Mouse (Mus musculus): ENCODE results near the gene Dgki. TPM values are rescaled to one million over a fixed set of nuclear protein-coding genes. Genes with fewer than 3 reads are reported as not detected.

Gene Dgki
- polyA plus RNA-seq, 1 experiment from 2014 or later: 1.0 TPM

GRCm38 (mm10) chr6:36988800-36989199 is 311.2 kb downstream of the Dgki start:
- Histone ChIP-seq H3K36me3 (replicated peaks) (no peaks in the 10 kb centered on the region), H3K9me3 (no peaks in the 10 kb centered on the region), H3K27ac (no peak overlapping the region), H3K4me1 (peaks cover 4% of the 10 kb centered on the region; the same call in 1 of the 2 replicates), H3K27me3 (ENCODE audit: poor library complexity, severe bottlenecking) (no peaks in the 10 kb centered on the region), H3K4me3 (no peak overlapping the region)
- WGBS: 95% methylated on average over 3 of the region's 3 CpGs
- DNase-seq (ENCODE audit: extremely low spot score, low spot score): no peak

- no peak for DNase-seq (ENCODE audit: extremely low spot score, low spot score)
- Histone ChIP-seq H3K9me3 (no peaks in the 10 kb centered on the region), H3K4me3 (no peak overlapping the region), H3K27me3 (ENCODE audit: poor library complexity, severe bottlenecking) (no peaks in the 10 kb centered on the region), H3K27ac (no peak overlapping the region), H3K4me1 (no peaks in the 10 kb centered on the region), H3K36me3 (replicated peaks) (no peaks in the 10 kb centered on the region)
- 95% methylated on average over 2 of the region's 2 CpGs for WGBS
Measured at GRCm38 (mm10) chr6:36981646-36982045, 318.3 kb downstream of the Dgki start.

DNA sequence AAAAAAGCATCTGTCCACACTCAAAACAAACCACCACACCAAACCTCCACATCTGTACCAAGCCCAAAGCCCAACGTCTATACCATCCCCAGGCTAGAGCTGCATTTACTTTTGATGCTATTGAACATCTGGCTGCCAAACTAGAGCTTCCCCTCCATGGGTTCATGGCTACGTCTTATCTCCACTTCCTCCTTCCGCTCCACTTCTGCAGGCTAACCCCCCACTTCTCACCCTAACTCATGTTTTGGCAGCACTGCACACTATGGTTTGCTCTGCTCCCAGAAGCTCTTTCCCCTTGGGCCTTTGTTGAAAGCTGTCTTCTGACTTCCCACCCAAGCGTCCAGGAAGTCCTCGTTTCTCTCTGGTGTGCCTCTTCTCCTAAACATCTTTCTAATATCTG is 319.5 kb downstream of the Dgki start:
- no peak overlapping the region for H3K27ac ChIP-seq
- H3K36me3 ChIP-seq (replicated peaks): no peaks in the 10 kb centered on the region
- no peaks in the 10 kb centered on the region for H3K9me3 ChIP-seq
- no peaks in the 10 kb centered on the region for H3K27me3 ChIP-seq (ENCODE audit: poor library complexity, severe bottlenecking)
- H3K4me1 ChIP-seq: no peaks in the 10 kb centered on the region
- no peak for DNase-seq (ENCODE audit: extremely low spot score, low spot score)
- 95% methylated on average over 5 of the region's 5 CpGs for WGBS
- H3K4me3 ChIP-seq: no peak overlapping the region

GRCm38 (mm10) chr6:36978176-36978575 is 321.8 kb downstream of the Dgki start:
- H3K9me3 ChIP-seq: no peaks in the 10 kb centered on the region
- DNase-seq (ENCODE audit: extremely low spot score, low spot score): no peak
- no peak overlapping the region for H3K27ac ChIP-seq
- no peak overlapping the region for H3K4me3 ChIP-seq
- H3K36me3 ChIP-seq (replicated peaks): no peaks in the 10 kb centered on the region
- H3K27me3 ChIP-seq (ENCODE audit: poor library complexity, severe bottlenecking): no peaks in the 10 kb centered on the region
- H3K4me1 ChIP-seq: peaks cover 1% of the 10 kb centered on the region; the same call in 1 of the 2 replicates
- WGBS: 90% methylated on average over 1 of the region's 1 CpGs

DNA sequence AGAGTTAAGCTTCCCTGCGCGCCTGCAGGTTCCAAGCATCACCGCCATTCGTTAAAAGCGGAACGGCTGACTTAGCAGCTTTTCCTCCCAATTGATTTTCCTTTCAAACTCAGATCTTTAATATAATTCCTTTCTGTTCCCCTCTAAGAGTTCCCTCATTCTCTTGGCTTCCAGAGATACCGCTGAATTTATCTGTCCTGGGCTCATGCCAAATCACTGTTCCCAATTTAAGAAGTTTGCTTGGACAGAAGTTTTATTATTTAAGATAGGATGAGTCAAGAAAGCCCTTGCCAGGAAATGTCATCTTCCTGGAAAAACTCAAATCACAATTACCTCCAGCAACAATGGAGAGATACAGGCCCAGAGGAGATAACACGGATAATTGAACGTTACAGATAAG is 326.9 kb downstream of the Dgki start:
- no peaks in the 10 kb centered on the region for H3K9me3 ChIP-seq
- H3K4me3 ChIP-seq: no peak overlapping the region
- no peaks in the 10 kb centered on the region for H3K36me3 ChIP-seq (replicated peaks)

GRCm38 (mm10) chr6:36972494-36972893 is 327.5 kb downstream of the Dgki start:
- H3K4me3 ChIP-seq: no peak overlapping the region
- H3K27me3 ChIP-seq (ENCODE audit: poor library complexity, severe bottlenecking): no peaks in the 10 kb centered on the region
- WGBS: 85% methylated on average over 1 of the region's 1 CpGs
- H3K9me3 ChIP-seq: no peaks in the 10 kb centered on the region
- H3K4me1 ChIP-seq: peaks cover 12% of the 10 kb centered on the region
- no peak overlapping the region for H3K27ac ChIP-seq
- no peak for DNase-seq (ENCODE audit: extremely low spot score, low spot score)
- no peaks in the 10 kb centered on the region for H3K36me3 ChIP-seq (replicated peaks)

More for the DNA sequence above, 326.9 kb downstream of the Dgki start:
- no peak for DNase-seq (ENCODE audit: extremely low spot score, low spot score)
- Histone ChIP-seq H3K27me3 (ENCODE audit: poor library complexity, severe bottlenecking) (no peaks in the 10 kb centered on the region), H3K27ac (no peak overlapping the region), H3K4me1 (peaks cover 12% of the 10 kb centered on the region)
- 64% methylated on average over 9 of the region's 9 CpGs for WGBS

GRCm38 (mm10) chr6:36969249-36969885 is 330.6 kb downstream of the Dgki start:
- Histone ChIP-seq H3K4me3 (no peak overlapping the region), H3K36me3 (replicated peaks) (no peaks in the 10 kb centered on the region), H3K9me3 (no peaks in the 10 kb centered on the region), H3K4me1 (peaks cover 12% of the 10 kb centered on the region), H3K27me3 (ENCODE audit: poor library complexity, severe bottlenecking) (no peaks in the 10 kb centered on the region), H3K27ac (no peak overlapping the region)
- WGBS: 89% methylated on average over 5 of the region's 5 CpGs
- no peak for DNase-seq (ENCODE audit: extremely low spot score, low spot score)

- 88% methylated on average over 4 of the region's 4 CpGs for WGBS
- Histone ChIP-seq H3K9me3 (no peaks in the 10 kb centered on the region), H3K4me3 (no peak overlapping the region), H3K4me1 (no peaks in the 10 kb centered on the region), H3K27ac (no peak overlapping the region), H3K27me3 (ENCODE audit: poor library complexity, severe bottlenecking) (no peaks in the 10 kb centered on the region), H3K36me3 (replicated peaks) (no peaks in the 10 kb centered on the region)
- DNase-seq (ENCODE audit: extremely low spot score, low spot score): no peak
Measured at GRCm38 (mm10) chr6:36960658-36961057, 339.3 kb downstream of the Dgki start.

DNA sequence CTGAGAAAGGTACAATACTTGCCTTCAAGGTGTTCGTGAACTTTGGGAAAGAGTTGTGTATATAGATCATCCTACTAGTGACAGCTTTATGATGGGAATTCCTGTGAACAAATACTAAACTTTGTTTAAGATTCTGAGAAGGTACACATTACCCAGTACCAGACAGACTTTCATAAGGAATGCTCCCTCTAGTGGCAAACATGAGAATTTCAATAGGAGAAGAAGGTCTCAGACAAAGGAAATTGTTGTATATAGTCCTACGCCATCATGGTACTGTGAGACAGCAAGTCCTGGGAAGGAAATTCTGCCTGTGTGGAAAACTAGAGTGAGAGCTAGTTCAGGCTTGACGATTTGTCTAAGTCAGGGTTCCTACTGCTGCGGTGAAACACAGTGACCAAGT is 344.7 kb downstream of the Dgki start:
- H3K4me1 ChIP-seq: no peaks in the 10 kb centered on the region
- H3K9me3 ChIP-seq: no peaks in the 10 kb centered on the region
- no peaks in the 10 kb centered on the region for H3K36me3 ChIP-seq (replicated peaks)
- no peak overlapping the region for H3K4me3 ChIP-seq
- WGBS: 87% methylated on average over 4 of the region's 4 CpGs
- H3K27me3 ChIP-seq (ENCODE audit: poor library complexity, severe bottlenecking): no peaks in the 10 kb centered on the region
- H3K27ac ChIP-seq: no peak overlapping the region
- no peak for DNase-seq (ENCODE audit: extremely low spot score, low spot score)

GRCm38 (mm10) chr6:36950648-36951047 is 349.3 kb downstream of the Dgki start:
- no peaks in the 10 kb centered on the region for H3K27me3 ChIP-seq (ENCODE audit: poor library complexity, severe bottlenecking)
- no peaks in the 10 kb centered on the region for H3K4me1 ChIP-seq
- 82% methylated on average over 3 of the region's 3 CpGs for WGBS
- no peak for DNase-seq (ENCODE audit: extremely low spot score, low spot score)
- no peak overlapping the region for H3K4me3 ChIP-seq
- H3K36me3 ChIP-seq (replicated peaks): no peaks in the 10 kb centered on the region
- no peak overlapping the region for H3K27ac ChIP-seq
- H3K9me3 ChIP-seq: no peaks in the 10 kb centered on the region

GRCm38 (mm10) chr6:36947861-36948260 is 352.1 kb downstream of the Dgki start:
- DNase-seq (ENCODE audit: extremely low spot score, low spot score): no peak
- no peaks in the 10 kb centered on the region for H3K27me3 ChIP-seq (ENCODE audit: poor library complexity, severe bottlenecking)
- 92% methylated on average over 5 of the region's 5 CpGs for WGBS
- no peaks in the 10 kb centered on the region for H3K4me1 ChIP-seq
- no peaks in the 10 kb centered on the region for H3K36me3 ChIP-seq (replicated peaks)
- H3K4me3 ChIP-seq: no peak overlapping the region
- no peaks in the 10 kb centered on the region; the same call in 1 of the 2 replicates for H3K9me3 ChIP-seq
- no peak overlapping the region for H3K27ac ChIP-seq

- no peak overlapping the region for H3K27ac ChIP-seq
- H3K36me3 ChIP-seq (replicated peaks): no peaks in the 10 kb centered on the region
- no peak for DNase-seq (ENCODE audit: extremely low spot score, low spot score)
- WGBS: 88% methylated on average over 2 of the region's 2 CpGs
- H3K27me3 ChIP-seq (ENCODE audit: poor library complexity, severe bottlenecking): no peaks in the 10 kb centered on the region
- H3K4me3 ChIP-seq: no peak overlapping the region
- H3K4me1 ChIP-seq: no peaks in the 10 kb centered on the region
- no peaks in the 10 kb centered on the region for H3K9me3 ChIP-seq
Measured at GRCm38 (mm10) chr6:36937527-36937926, 362.5 kb downstream of the Dgki start.

DNA sequence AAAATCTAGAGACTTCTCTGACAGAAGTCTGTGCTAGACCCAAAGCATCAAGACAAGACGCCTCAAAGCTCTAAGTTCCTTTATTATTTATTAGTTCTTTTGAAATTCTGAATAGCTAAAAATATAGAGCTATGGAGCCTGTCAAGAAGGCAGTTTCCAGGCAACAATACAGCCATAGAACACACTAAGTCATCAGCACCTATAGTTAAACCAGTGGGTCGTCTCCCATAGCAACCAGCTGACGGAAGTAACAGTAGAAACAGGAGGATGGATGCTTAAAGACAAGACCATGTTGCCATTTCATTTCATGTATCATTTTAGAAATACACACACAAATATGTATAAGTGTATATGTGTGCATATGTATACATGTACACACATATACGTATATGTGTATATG is 363.2 kb downstream of the Dgki start:
- no peaks in the 10 kb centered on the region for H3K9me3 ChIP-seq
- WGBS: 91% methylated on average over 4 of the region's 4 CpGs
- no peak overlapping the region for H3K4me3 ChIP-seq
- no peaks in the 10 kb centered on the region for H3K4me1 ChIP-seq
- H3K27ac ChIP-seq: no peak overlapping the region
- DNase-seq (ENCODE audit: extremely low spot score, low spot score): no peak
- no peaks in the 10 kb centered on the region for H3K27me3 ChIP-seq (ENCODE audit: poor library complexity, severe bottlenecking)
- H3K36me3 ChIP-seq (replicated peaks): no peaks in the 10 kb centered on the region

DNA sequence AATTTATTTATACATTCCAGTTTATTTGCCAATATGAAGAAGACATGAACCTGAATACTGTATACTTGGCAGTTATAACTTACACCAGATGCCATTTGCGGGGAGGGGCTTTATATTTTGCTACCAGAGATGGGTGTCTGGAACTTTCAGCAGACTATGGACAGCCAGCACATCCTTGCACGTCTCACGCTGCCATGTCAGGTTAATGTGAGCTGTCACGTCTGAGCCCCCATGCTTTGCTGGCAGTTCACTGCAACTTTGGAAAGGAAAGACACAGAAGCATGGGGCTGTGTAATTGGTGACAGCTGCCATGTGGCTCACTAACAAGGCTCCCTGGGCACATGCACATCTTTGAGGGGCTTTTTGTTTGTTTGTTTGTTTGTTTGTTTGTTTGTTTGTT is 368.5 kb downstream of the Dgki start:
- H3K27ac ChIP-seq: no peak overlapping the region
- DNase-seq (ENCODE audit: extremely low spot score, low spot score): no peak
- H3K36me3 ChIP-seq (replicated peaks): no peaks in the 10 kb centered on the region
- H3K4me1 ChIP-seq: peaks cover 4% of the 10 kb centered on the region; the same call in 1 of the 2 replicates
- H3K9me3 ChIP-seq: no peaks in the 10 kb centered on the region
- H3K4me3 ChIP-seq: no peak overlapping the region
- no peaks in the 10 kb centered on the region for H3K27me3 ChIP-seq (ENCODE audit: poor library complexity, severe bottlenecking)
- WGBS: 78% methylated on average over 4 of the region's 4 CpGs

Data from forebrain, embryonic 10.5 days (tissue).